In genomic region chr6:129184001-129184400, GRCm38 (mm10) we compare ENCODE assay signal across 13 mouse cellular contexts. TPM values are rescaled to one million over a fixed set of nuclear protein-coding genes. Genes with fewer than 3 reads are reported as not detected.
A peak's percentile ranks its signal among the peaks of the same experiment; 100 is the strongest.
DNase-seq lines count a peak whose midpoint lies in the region; ATAC-seq and TF ChIP-seq lines count a peak whose summit lies in the region.
"Not testable (repeated sequence)": the region's sequence is repeated elsewhere in the genome, so short reads cannot be mapped to it uniquely, and the experiment has no call there.
"Had no signal": no experiment of that assay in that cellular context is flagged by ENCODE, and none has a peak within 500 bp of the region (broad histone marks: within the 10 kb centered on the region; RNA-seq: fewer than 3 reads in every experiment).

No protein-coding gene starts in this region.

- TF ChIP-seq POLR2A in embryonic fibroblast, embryonic 13.5 days (IDR thresholded peaks at IDR 0.05; ENCODE audit: low read depth, low read length); small intestine, adult 2 months (IDR thresholded peaks at IDR 0.05; ENCODE audit: low read depth, low read length); thymus, adult 2 months (IDR thresholded peaks at IDR 0.05; ENCODE audit: control insufficient read depth, extremely low read depth, insufficient read depth, low read length, poor library complexity): not testable (repeated sequence)

- peak overlapping the region; percentile 31; the same call in 1 of the 2 replicates for H3K4me2 ChIP-seq in heart, postnatal 0 days (ENCODE audit: low read depth, low read length)
- H3K4me2 ChIP-seq in kidney, embryonic 15.5 days, result 0 out of 2 replicates have a peak overlapping the region, but pooled peaks have one; percentile 10
- 0 out of 2 replicates have a peak overlapping the region, but pooled peaks have one; percentile 17 for H3K4me2 ChIP-seq in liver, embryonic 16.5 days (ENCODE audit: low read depth, low read length)
- H3K4me2 ChIP-seq in lung, embryonic 16.5 days (ENCODE audit: low read depth, low read length), result peak overlapping the region; percentile 48

- not testable (repeated sequence) for H3K9ac ChIP-seq in heart, postnatal 0 days (replicated peaks; ENCODE audit: low read depth, low read length); kidney, embryonic 15.5 days; liver, embryonic 16.5 days (ENCODE audit: low read depth, low read length); lung, embryonic 16.5 days (ENCODE audit: low read length)

- not testable (repeated sequence) for TF ChIP-seq EP300 in heart, postnatal 0 days (IDR thresholded peaks at IDR 0.05; ENCODE audit: low read depth)

- H3K9me3 ChIP-seq in heart, postnatal 0 days (replicated peaks; ENCODE audit: control insufficient read depth, low read length); kidney, embryonic 15.5 days (replicated peaks); liver, embryonic 16.5 days (replicated peaks; ENCODE audit: control insufficient read depth, low read length); lung, embryonic 16.5 days (ENCODE audit: control insufficient read depth, low read length): not testable (repeated sequence)

- DNase-seq in adipocyte (ENCODE audit: low spot score), result peak; percentile 55
- not testable (repeated sequence) for DNase-seq in heart, postnatal 0 days (ENCODE audit: low spot score); thymus, adult 2 months

- H3K36me3 ChIP-seq in heart, postnatal 0 days (replicated peaks; ENCODE audit: control insufficient read depth, insufficient read depth, low read length), result peaks cover 38% of the 10 kb centered on the region
- H3K36me3 ChIP-seq in kidney, embryonic 15.5 days, result peaks cover 34% of the 10 kb centered on the region
- not testable (repeated sequence) for H3K36me3 ChIP-seq in liver, embryonic 16.5 days (ENCODE audit: control insufficient read depth, insufficient read depth)
- H3K36me3 ChIP-seq in lung, embryonic 16.5 days (ENCODE audit: control insufficient read depth, insufficient read depth, low read length), result peaks cover 24% of the 10 kb centered on the region
- H3K36me3 ChIP-seq in small intestine, adult 2 months (ENCODE audit: control insufficient read depth, insufficient read depth, low read length), result peaks cover 48% of the 10 kb centered on the region
- H3K36me3 ChIP-seq in thymus, adult 2 months (ENCODE audit: control insufficient read depth, insufficient read depth, low read length), result peaks cover 46% of the 10 kb centered on the region

- not testable (repeated sequence) for H3K4me1 ChIP-seq in embryonic fibroblast, embryonic 13.5 days (ENCODE audit: control insufficient read depth, insufficient read depth, low read length); heart, postnatal 0 days (ENCODE audit: control insufficient read depth, insufficient read depth); kidney, embryonic 15.5 days; liver, embryonic 16.5 days (ENCODE audit: control insufficient read depth, low read depth, low read length); lung, embryonic 16.5 days (replicated peaks; ENCODE audit: control insufficient read depth, insufficient read depth, low read length); small intestine, adult 2 months (ENCODE audit: control insufficient read depth, insufficient read depth, insufficient read length, low read length); thymus, adult 2 months (replicated peaks; ENCODE audit: control insufficient read depth, insufficient read depth, low read length)

- WGBS in heart, postnatal 0 days, result 78% methylated on average over 4 of the region's 4 CpGs
- 88% methylated on average over 4 of the region's 4 CpGs for WGBS in kidney, embryonic 15.5 days
- WGBS in liver, embryonic 16.5 days (ENCODE audit: insufficient replicate concordance), result 70% methylated on average over 4 of the region's 4 CpGs
- WGBS in lung, embryonic 16.5 days, result 78% methylated on average over 4 of the region's 4 CpGs
- 32% methylated on average over 4 of the region's 4 CpGs for WGBS in small intestine, adult 2 months
- WGBS in thymus, adult 2 months, result 47% methylated on average over 4 of the region's 4 CpGs

- not testable (repeated sequence) for ATAC-seq in heart, postnatal 0 days (ENCODE audit: insufficient read depth, low read depth); kidney, embryonic 15.5 days (replicated peaks; ENCODE audit: low FRiP score); liver, embryonic 16.5 days (ENCODE audit: low read depth); lung, embryonic 16.5 days (ENCODE audit: low read depth)

- H3K27me3 ChIP-seq in heart, postnatal 0 days (ENCODE audit: control insufficient read depth, insufficient read depth, low read length); kidney, embryonic 15.5 days; liver, embryonic 16.5 days (ENCODE audit: control insufficient read depth, insufficient read depth, low read depth, low read length); lung, embryonic 16.5 days (ENCODE audit: control insufficient read depth, insufficient read depth, low read depth, low read length); small intestine, adult 2 months (ENCODE audit: control insufficient read depth, insufficient read depth, low read length); thymus, adult 2 months (ENCODE audit: control insufficient read depth, insufficient read depth, low read length): not testable (repeated sequence)

- H3K27ac ChIP-seq in embryonic fibroblast, embryonic 13.5 days (ENCODE audit: insufficient read depth, low read length), result peak overlapping the region; percentile 82
- H3K27ac ChIP-seq in heart, postnatal 0 days (ENCODE audit: low read depth); kidney, embryonic 15.5 days; liver, embryonic 16.5 days (ENCODE audit: low read length): not testable (repeated sequence)
- peak overlapping the region; percentile 46 for H3K27ac ChIP-seq in lung, embryonic 16.5 days (ENCODE audit: low read length)
- H3K27ac ChIP-seq in small intestine, adult 2 months (ENCODE audit: insufficient read depth, low read depth, low read length), result peak overlapping the region; percentile 96
- H3K27ac ChIP-seq in thymus, adult 2 months (ENCODE audit: control insufficient read depth, insufficient read depth, low read length), result peak overlapping the region; percentile 89

- not testable (repeated sequence) for TF ChIP-seq CTCF in embryonic fibroblast, embryonic 13.5 days (IDR thresholded peaks at IDR 0.05; ENCODE audit: borderline replicate concordance, insufficient read depth, low read length); heart, postnatal 0 days (IDR thresholded peaks at IDR 0.05; ENCODE audit: low read depth); small intestine, adult 2 months (IDR thresholded peaks at IDR 0.05; ENCODE audit: extremely low read depth, insufficient read length, insufficient replicate concordance, low read depth, low read length); thymus, adult 2 months (IDR thresholded peaks at IDR 0.05; ENCODE audit: borderline replicate concordance, control insufficient read depth, extremely low read depth, insufficient read depth, low read length, poor library complexity)

- H3K4me3 ChIP-seq in embryonic fibroblast, embryonic 13.5 days (ENCODE audit: insufficient read depth, low read length), result peak overlapping the region; percentile 9; the same call in 1 of the 2 replicates
- 0 out of 2 replicates have a peak overlapping the region, but pooled peaks have one; percentile 2 for H3K4me3 ChIP-seq in heart, postnatal 0 days (ENCODE audit: low read depth, low read length)
- not testable (repeated sequence) for H3K4me3 ChIP-seq in kidney, embryonic 15.5 days (replicated peaks); liver, embryonic 16.5 days (ENCODE audit: low read depth, low read length)
- H3K4me3 ChIP-seq in lung, embryonic 16.5 days (ENCODE audit: low read length), result peak overlapping the region; percentile 15
- peak overlapping the region; percentile 48; the same call in 1 of the 2 replicates for H3K4me3 ChIP-seq in small intestine, adult 2 months (ENCODE audit: low read depth, low read length)
- H3K4me3 ChIP-seq in thymus, adult 2 months (ENCODE audit: control insufficient read depth, insufficient read depth, low read length), result peak overlapping the region; percentile 7; the same call in 1 of the 2 replicates

RNA-seq across cellular contexts. Expression of gene Clec2d, which starts 3.6 kb away (rescaled TPM):
- 45.1 and 55.3 TPM in 2 replicates for polyA plus RNA-seq in embryonic fibroblast, embryonic 13.5 days (2011; ENCODE audit: insufficient read length, low read depth, missing spikeins)
- total RNA-seq in heart, postnatal 0 days (2014; rRNA removed; ENCODE audit: low replicate concordance), result 24.4 and 67.2 TPM in 2 replicates
- polyA plus RNA-seq in heart, postnatal 0 days (2015; fragmentation: Nextera tagmentation; extraction: Ambion mirVana), result 0.47 and 0.49 TPM in 2 replicates
- 0.51 and 1.1 TPM in 2 replicates for polyA plus RNA-seq in kidney, embryonic 15.5 days (2015; fragmentation: Nextera tagmentation; extraction: Ambion mirVana)
- polyA plus RNA-seq in liver, embryonic 16.5 days (2015; fragmentation: Nextera tagmentation; extraction: Ambion mirVana), result 0.41 and 0.70 TPM in 2 replicates
- polyA plus RNA-seq in lung, embryonic 16.5 days (2015; fragmentation: Nextera tagmentation; extraction: Ambion mirVana), result 2.0 and 2.3 TPM in 2 replicates
- 15.4 and 20.9 TPM in 2 replicates for polyA plus RNA-seq in small intestine, adult 2 months (2012; rRNA removed)
- polyA plus RNA-seq in thymus, adult 2 months (2012; rRNA removed), result 43.1 and 91.5 TPM in 2 replicates
- polyA plus RNA-seq: forebrain, embryonic 12.5 days; forebrain, postnatal 0 days; hindbrain, embryonic 13.5 days; limb, embryonic 10.5 days; neural tube, embryonic 14.5 days had no signal
